ENCODE assay signal across 19 mouse cellular contexts in genomic region chr5:138683821-138684220, GRCm38 (mm10).
DNase-seq lines count a peak whose midpoint lies in the region; ATAC-seq and TF ChIP-seq lines count a peak whose summit lies in the region.
"Had no signal": no experiment of that assay in that cellular context is flagged by ENCODE, and none has a peak within 500 bp of the region (broad histone marks: within the 10 kb centered on the region; RNA-seq: fewer than 3 reads in every experiment).

No protein-coding gene starts in this region.

- H3K9me3 ChIP-seq in liver, postnatal 0 days (ENCODE audit: low read length): no peaks in the 10 kb centered on the region
- H3K9me3 ChIP-seq in lung, postnatal 0 days (ENCODE audit: low read length): no peaks in the 10 kb centered on the region
- H3K9me3 ChIP-seq: embryonic facial prominence, embryonic 10.5 days; embryonic facial prominence, embryonic 12.5 days; forebrain, embryonic 13.5 days; forebrain, embryonic 15.5 days had no signal

- no peak for TF ChIP-seq EP300 in liver, postnatal 0 days (IDR thresholded peaks at IDR 0.05; ENCODE audit: low read depth)
- TF ChIP-seq EP300 in lung, postnatal 0 days (IDR thresholded peaks at IDR 0.05): no peak

- no peak for DNase-seq in liver, postnatal 0 days
- no peak for DNase-seq in liver
- DNase-seq in lung, postnatal 0 days (ENCODE audit: low spot score): no peak
- no peak for DNase-seq in ovary, postnatal 10 days (ENCODE audit: low spot score)
- DNase-seq in gastrocnemius, adult 18-20 months (ENCODE audit: low spot score): no peak
- DNase-seq: adrenal gland, adult 2 months; adrenal gland, postnatal 10 days; adrenal gland, postnatal 25 days; cerebellum, adult 11-12 months; cerebellum, adult 2 months; cerebellum, adult 9-10 months; cerebellum, postnatal 10 days; cerebellum, postnatal 25 days had no signal

- 87% methylated on average over 7 of the region's 7 CpGs for WGBS in liver, postnatal 0 days (ENCODE audit: insufficient replicate concordance)
- WGBS in lung, postnatal 0 days: 95% methylated on average over 7 of the region's 7 CpGs

- H3K9ac ChIP-seq in liver, postnatal 0 days (replicated peaks): no peak overlapping the region
- H3K9ac ChIP-seq in lung, postnatal 0 days (replicated peaks; ENCODE audit: low read depth): no peak overlapping the region
- H3K9ac ChIP-seq: embryonic facial prominence, embryonic 12.5 days; forebrain, embryonic 13.5 days; forebrain, embryonic 15.5 days had no signal

- H3K4me1 ChIP-seq in liver, postnatal 0 days (ENCODE audit: insufficient read depth): no peaks in the 10 kb centered on the region
- no peaks in the 10 kb centered on the region for H3K4me1 ChIP-seq in lung, postnatal 0 days (ENCODE audit: insufficient read depth, low read depth, low read length)
- H3K4me1 ChIP-seq: embryonic facial prominence, embryonic 10.5 days; embryonic facial prominence, embryonic 12.5 days; forebrain, embryonic 13.5 days; forebrain, embryonic 15.5 days had no signal

- H3K4me3 ChIP-seq in liver, postnatal 0 days (ENCODE audit: low read depth, low read length): no peak overlapping the region
- H3K4me3 ChIP-seq in lung, postnatal 0 days (ENCODE audit: low read depth, low read length): no peak overlapping the region
- H3K4me3 ChIP-seq: embryonic facial prominence, embryonic 10.5 days; embryonic facial prominence, embryonic 12.5 days; forebrain, embryonic 13.5 days; forebrain, embryonic 15.5 days had no signal

- no peak overlapping the region for H3K4me2 ChIP-seq in liver, postnatal 0 days (ENCODE audit: low read depth, low read length)
- no peak overlapping the region for H3K4me2 ChIP-seq in lung, postnatal 0 days (replicated peaks; ENCODE audit: low read depth, low read length)
- H3K4me2 ChIP-seq: embryonic facial prominence, embryonic 12.5 days; forebrain, embryonic 13.5 days; forebrain, embryonic 15.5 days had no signal

- H3K27ac ChIP-seq in liver, postnatal 0 days (ENCODE audit: low read depth): peak overlapping the region; percentile 53; the same call in 1 of the 2 replicates
- no peak overlapping the region for H3K27ac ChIP-seq in lung, postnatal 0 days (ENCODE audit: low read length)
- H3K27ac ChIP-seq: embryonic facial prominence, embryonic 10.5 days; embryonic facial prominence, embryonic 12.5 days; forebrain, embryonic 13.5 days; forebrain, embryonic 15.5 days had no signal

- H3K27me3 ChIP-seq in liver, postnatal 0 days (ENCODE audit: insufficient read depth, low read length): no peaks in the 10 kb centered on the region
- no peaks in the 10 kb centered on the region for H3K27me3 ChIP-seq in lung, postnatal 0 days (replicated peaks; ENCODE audit: insufficient read depth, low read length)
- H3K27me3 ChIP-seq: embryonic facial prominence, embryonic 12.5 days; forebrain, embryonic 13.5 days; forebrain, embryonic 15.5 days had no signal

- no peak for TF ChIP-seq CTCF in liver, postnatal 0 days (IDR thresholded peaks at IDR 0.05; ENCODE audit: low read depth)
- TF ChIP-seq CTCF in lung, postnatal 0 days (IDR thresholded peaks at IDR 0.05): no peak

- no peaks in the 10 kb centered on the region for H3K36me3 ChIP-seq in liver, postnatal 0 days (replicated peaks; ENCODE audit: insufficient read depth, low read length)
- H3K36me3 ChIP-seq in lung, postnatal 0 days (ENCODE audit: insufficient read depth, low read length): no peaks in the 10 kb centered on the region
- H3K36me3 ChIP-seq: embryonic facial prominence, embryonic 10.5 days; embryonic facial prominence, embryonic 12.5 days; forebrain, embryonic 15.5 days had no signal

- no peak for ATAC-seq in liver, postnatal 0 days
- ATAC-seq in granulocyte monocyte progenitor cell, adult 5-6 weeks (replicated peaks; ENCODE audit: poor library complexity, severe bottlenecking): peak; percentile 52; the same call in 1 of the 2 replicates
- ATAC-seq in megakaryocyte, adult 5-6 weeks (ENCODE audit: poor library complexity, severe bottlenecking): peak; percentile 66
- ATAC-seq in lung, postnatal 0 days: no peak
- ATAC-seq: forebrain, embryonic 13.5 days; forebrain, embryonic 15.5 days had no signal

Comparison
In these comparisons a context has a peak if more than half of its experiments do, and no peak if none do; other contexts are left out.
1. ATAC-seq: peak in granulocyte monocyte progenitor cell, adult 5-6 weeks (single experiment) and megakaryocyte, adult 5-6 weeks (single experiment); none in liver, postnatal 0 days (single experiment) and lung, postnatal 0 days (single experiment).